In genomic region chr3:88384364-88384763, GRCm38 (mm10) we compare ENCODE assay signal across 17 mouse cellular contexts. TPM values are rescaled to one million over a fixed set of nuclear protein-coding genes. Genes with fewer than 3 reads are reported as not detected.
"Had no signal": no experiment of that assay in that cellular context is flagged by ENCODE, and none has a peak within 500 bp of the region (broad histone marks: within the 10 kb centered on the region; RNA-seq: fewer than 3 reads in every experiment).

Gene Bglap (minus strand): TSS chr3:88384464.

- H3K27me3 ChIP-seq: midbrain, embryonic 12.5 days; neural tube, embryonic 12.5 days; stomach, embryonic 15.5 days had no signal

- H3K27ac ChIP-seq: midbrain, embryonic 10.5 days; midbrain, embryonic 12.5 days; neural tube, embryonic 12.5 days; stomach, embryonic 15.5 days; stomach, postnatal 0 days had no signal

- H3K4me2 ChIP-seq: lung, embryonic 14.5 days; midbrain, embryonic 12.5 days; neural tube, embryonic 12.5 days; stomach, embryonic 15.5 days had no signal

- H3K4me1 ChIP-seq: stomach, embryonic 15.5 days had no signal

- H3K4me3 ChIP-seq: midbrain, embryonic 10.5 days; midbrain, embryonic 12.5 days; neural tube, embryonic 12.5 days; stomach, embryonic 15.5 days had no signal

- H3K9me3 ChIP-seq: midbrain, embryonic 10.5 days; midbrain, embryonic 12.5 days; neural tube, embryonic 12.5 days; stomach, embryonic 15.5 days had no signal

- ATAC-seq: liver, postnatal 0 days; midbrain, embryonic 16.5 days had no signal

- H3K36me3 ChIP-seq: midbrain, embryonic 10.5 days; midbrain, embryonic 12.5 days; neural tube, embryonic 12.5 days; stomach, embryonic 15.5 days had no signal

- DNase-seq: liver, postnatal 0 days; lung, embryonic 14.5 days; lung, postnatal 10 days; lung, postnatal 4 days; midbrain, embryonic 14.5 days; right cerebral cortex, postnatal 14 days; thymus, adult 2 months; thymus, postnatal 36 days had no signal

- H3K9ac ChIP-seq: liver, postnatal 0 days; lung, embryonic 14.5 days; midbrain, embryonic 12.5 days; neural tube, embryonic 12.5 days; stomach, embryonic 15.5 days had no signal

RNA-seq across cellular contexts. Expression of gene Bglap, which starts in this region (rescaled TPM):
- total RNA-seq: neutrophil, adult 5-6 weeks had no signal
- polyA plus RNA-seq: liver, postnatal 0 days; lung, embryonic 14.5 days; midbrain, embryonic 10.5 days; midbrain, embryonic 12.5 days; midbrain, embryonic 14.5 days; neural tube, embryonic 12.5 days; neural tube, embryonic 14.5 days; testis, adult 2 months had no signal
